Mouse (Mus musculus) gastrocnemius, postnatal 25 days (tissue): Measurements from ENCODE around the gene Armc6. TPM values are rescaled to one million over a fixed set of nuclear protein-coding genes. Genes with fewer than 3 reads are reported as not detected.
A peak's percentile ranks its signal among the peaks of the same experiment; 100 is the strongest.

Source experiments
- DNase-seq: peaks from one replicate; pipeline ENCODE4 v3.0.0; 2022
- long read RNA-seq, 2 experiments: library from polyadenylated mRNA; stranded (forward); transcript quantifications; one replicate each; pipeline ENCODE4 v2.0.0; 2021
- total RNA-seq, 2 experiments: library from RNA; stranded (reverse); gene quantifications; 1 replicate in 1 of 2; 2 replicates in 1 of 2; pipeline ENCODE4 v1.2.3; 2021

Gene Armc6
- 1 to 10 TPM; 7.6 to 8.2 TPM for total RNA-seq
- long read RNA-seq, experiment 1, partial matches to known transcripts, result 0 of 8 reads
- long read RNA-seq, experiment 1, other reads (novel, unspliced or antisense), result 5 of 8 reads
- long read RNA-seq, experiment 2, partial matches to known transcripts, result 1 of 8 reads
- long read RNA-seq, experiment 2, other reads (novel, unspliced or antisense), result 5 of 8 reads

DNA sequence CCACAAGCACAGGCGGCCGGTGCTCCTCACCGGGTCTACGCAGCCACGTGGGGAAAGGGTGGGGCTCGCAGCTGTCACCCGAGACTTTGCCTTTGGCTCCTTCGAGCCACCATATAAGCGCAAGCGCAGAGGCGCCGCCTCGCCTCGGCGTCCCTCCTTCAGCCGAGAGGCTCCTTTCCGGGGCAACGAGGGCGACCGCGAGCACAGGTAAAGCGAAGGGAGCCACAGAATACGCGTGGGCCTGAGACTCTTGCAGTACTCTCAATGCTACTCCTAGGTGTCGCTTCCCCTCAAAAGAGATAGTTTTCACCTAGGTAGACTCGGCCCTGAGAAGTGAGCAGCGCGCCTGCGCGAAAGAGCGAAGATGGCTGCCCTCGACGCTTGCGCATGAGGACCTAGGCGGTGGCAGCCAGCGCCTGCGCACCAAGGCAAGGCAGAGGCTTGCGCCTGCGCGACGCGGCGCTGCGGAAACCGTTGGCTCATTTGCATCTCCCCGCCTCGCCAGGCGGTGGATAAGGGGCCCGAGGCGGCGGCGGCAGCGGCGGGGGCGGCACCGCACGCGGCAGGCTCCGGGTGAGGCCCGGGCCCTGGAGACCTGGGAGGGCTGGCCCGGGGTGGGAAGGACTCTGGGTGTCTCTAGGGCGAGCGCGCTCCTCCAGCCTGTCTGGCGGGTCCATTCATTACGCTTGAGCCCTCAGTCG lies at the start of gene Armc6, which contains the start of gene Sugp2:
Gene Armc6, minus strand, starts transcription at position 387 of the 701 bp plus-strand sequence.
Gene Sugp2, plus strand, starts transcription at position 147 of the 701 bp plus-strand sequence.
- peak; percentile 94 for DNase-seq

DNA sequence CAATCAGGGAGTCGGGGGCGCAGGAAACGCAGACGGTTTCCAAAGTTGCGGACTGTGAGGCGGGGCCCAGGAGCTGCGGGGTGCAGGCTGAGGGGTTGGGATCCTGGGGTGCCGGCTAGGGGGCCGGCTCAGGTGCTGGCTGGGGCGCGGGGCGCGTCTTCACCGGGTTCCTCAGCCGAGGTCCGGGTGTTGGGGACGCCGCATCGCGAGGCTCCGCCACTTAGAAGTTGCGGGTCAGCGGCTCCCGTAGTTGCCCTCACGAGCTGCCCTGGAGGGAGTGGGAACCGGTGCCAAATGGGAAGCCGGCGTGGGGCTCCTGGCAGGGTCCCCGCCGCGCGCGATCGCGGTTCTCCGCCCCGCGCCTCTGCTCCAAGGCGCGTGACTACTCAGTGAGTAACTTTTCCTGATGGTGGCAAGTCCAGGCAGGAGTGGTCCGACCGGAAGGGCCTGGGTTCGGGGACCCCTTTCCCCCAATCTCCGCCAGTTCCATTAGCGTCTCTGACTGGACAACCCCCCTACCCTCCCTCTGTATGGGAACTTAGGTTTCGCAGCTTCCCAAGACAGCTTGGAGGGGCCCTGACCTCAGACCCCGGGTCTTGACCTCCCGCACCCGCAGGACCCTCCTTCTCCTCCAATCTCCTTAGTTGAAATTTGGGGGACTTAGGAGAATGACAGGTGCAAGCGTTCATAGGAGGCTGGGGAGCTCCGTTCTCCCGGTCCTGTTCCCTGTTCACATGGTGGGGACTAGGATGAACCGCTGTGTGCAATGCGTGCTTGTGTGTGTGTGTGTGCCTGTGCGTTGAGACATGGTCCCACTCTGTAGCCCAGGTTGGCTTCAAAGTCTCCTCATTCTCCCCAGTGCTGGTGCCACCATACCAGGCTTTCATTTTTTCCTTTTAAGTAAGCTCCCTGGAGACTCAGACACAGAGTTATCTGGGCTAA lies 49.1 kb upstream of the Armc6 start:
- DNase-seq, result no peak

- DNase-seq, result peak; percentile 92
These were observed 48.4 kb upstream of the Armc6 start, which contains the start of gene Homer3 for GRCm38 (mm10) chr8:70282603-70283135. Gene Homer3, plus strand, starts transcription at chr8:70282827.

DNA sequence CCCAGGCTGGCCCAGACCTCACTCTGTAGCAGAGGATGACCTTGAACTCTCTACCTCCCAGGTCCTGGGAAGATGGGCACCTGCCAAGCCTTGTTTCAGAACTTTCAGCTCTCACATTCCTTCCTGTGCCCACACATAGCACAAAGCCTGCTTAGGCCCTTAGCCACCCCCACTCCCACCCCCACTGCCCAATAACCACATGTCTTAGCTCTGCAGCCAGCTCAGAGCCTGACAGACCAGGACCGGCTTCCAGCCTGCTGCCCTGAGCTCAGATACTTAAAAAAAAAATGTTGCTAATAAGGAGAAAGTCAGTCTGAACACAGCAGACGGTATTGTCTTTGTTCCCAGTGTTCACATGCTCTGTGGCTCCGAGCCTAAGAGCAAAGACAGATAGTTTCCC lies 46.7 kb upstream of the Armc6 start:
- no peak for DNase-seq

- no peak for DNase-seq
These were observed 45.0 kb upstream of the Armc6 start for GRCm38 (mm10) chr8:70279266-70279665.

- DNase-seq, result no peak
These were observed 43.9 kb upstream of the Armc6 start for GRCm38 (mm10) chr8:70278175-70278574.

DNA sequence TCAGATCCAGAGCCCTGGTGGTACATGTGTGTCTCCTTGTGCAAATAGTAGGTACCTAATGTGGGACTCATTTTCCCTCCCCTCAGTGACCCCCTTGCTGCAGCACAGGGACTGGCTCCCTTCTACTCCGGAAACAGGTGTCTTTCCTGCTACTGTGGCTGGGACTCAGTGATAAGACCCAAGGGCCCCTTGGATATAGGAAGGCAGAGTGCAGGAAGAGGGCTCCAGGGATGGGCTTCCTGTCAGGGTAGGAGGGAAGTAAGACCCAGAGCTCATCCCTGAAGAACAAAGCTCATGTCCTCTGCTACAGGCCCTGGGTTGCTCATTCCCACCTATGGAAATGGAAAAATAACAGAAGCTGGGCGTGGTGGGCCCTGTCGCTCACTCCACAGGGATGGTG lies 42.2 kb upstream of the Armc6 start:
- DNase-seq, result no peak

GRCm38 (mm10) chr8:70274350-70274749 lies 40.1 kb upstream of the Armc6 start:
- DNase-seq, result no peak

DNA sequence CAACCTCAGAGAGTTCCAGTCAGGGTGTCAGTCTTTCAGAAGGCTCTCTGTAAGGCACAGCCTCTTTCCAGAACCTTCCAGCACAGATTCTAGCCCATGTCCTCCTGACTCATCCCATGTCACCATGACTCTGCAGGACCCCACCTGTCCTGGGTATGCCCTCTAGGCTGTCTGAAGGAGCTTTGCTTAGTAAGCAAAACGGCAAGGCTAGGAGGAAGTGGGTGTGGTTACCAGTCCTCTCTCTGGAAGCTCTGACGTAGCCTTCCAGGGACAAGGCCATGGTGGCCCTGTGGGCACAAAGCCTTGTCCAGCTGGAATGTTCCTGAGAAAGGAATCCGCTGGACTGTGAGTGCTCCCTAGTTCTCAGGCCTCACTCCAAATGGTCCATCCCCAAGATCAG lies 38.7 kb upstream of the Armc6 start:
- no peak for DNase-seq

DNA sequence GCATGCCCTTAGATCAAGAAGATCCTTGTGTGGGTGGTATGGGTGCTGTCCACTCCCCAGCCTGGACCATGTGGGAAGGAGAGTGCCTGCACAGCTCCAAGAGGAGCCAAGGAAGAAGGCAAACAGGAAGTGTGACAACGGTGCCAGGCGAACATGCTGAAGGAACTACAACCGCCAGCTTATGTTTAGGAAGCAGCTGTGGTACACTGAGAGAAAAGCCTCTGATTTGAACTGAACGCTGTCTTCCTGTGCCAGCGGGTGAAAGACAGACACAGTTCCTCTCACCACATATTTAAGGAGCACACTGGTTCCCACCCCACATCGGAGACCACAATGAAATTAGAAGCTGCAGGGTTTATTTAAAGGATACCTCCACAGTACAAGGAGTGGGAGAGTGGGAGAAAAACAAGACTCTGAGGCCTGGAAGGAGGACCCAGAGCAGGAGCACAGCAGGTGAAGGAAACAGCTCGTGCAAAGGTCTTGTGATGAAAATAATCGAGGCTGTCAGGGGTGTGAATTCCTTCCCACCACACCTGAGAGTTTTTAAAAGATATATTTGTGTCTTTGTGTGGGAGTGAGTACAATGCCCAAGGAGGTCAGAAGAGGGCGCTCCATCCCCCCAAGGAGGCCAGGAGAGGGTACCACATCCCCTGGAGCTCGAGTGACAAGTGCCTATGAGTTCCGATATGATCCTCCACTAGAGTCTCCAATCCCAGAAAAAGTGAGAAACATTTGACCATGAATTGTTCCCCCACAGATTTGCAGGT lies 34.7 kb upstream of the Armc6 start:
- no peak for DNase-seq

DNA sequence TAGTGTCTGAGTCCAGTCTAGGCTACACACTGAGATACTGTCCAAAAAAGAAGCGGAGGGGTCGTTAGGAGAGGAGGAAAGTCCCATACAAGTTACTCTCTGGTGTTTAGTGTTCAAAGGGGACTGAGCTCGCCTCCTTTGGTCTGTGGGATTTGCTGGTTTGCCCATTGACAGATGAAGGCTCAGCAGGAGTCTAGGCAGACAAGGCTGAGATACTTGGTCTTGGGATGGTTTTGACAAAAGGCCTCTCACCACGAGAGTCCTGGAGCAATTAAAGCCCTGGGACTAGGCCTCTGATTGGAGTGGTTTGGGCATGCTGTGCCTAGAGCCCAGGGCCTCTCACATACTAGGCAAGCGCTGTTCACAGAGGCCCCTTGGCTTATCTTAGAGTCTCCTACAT lies 34.0 kb upstream of the Armc6 start:
- no peak for DNase-seq

DNA sequence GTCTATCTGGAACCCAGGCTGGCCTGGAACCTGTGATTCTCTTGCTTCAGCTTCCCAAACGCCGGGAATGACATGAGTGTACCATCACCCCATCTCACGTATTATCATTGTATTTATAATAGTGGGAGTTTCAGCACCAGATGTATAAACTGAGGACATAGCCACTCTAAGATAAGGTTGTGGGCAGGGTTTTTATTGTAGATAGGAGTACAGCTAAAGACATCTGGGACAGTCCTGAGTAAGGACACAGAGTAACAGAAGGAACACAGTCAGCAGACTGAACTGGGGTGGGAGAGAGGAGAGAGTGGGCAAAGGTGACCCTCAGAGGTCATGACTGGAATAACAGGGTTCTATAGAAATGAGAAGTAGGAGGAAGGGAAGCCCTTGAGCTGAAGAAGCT lies 33.4 kb upstream of the Armc6 start:
- no peak for DNase-seq

- DNase-seq, result no peak
These were observed 24.8 kb upstream of the Armc6 start for GRCm38 (mm10) chr8:70259043-70259442.

- no peak for DNase-seq
These were observed 24.3 kb upstream of the Armc6 start for GRCm38 (mm10) chr8:70258600-70258999.

GRCm38 (mm10) chr8:70257456-70257855 lies 23.2 kb upstream of the Armc6 start:
- DNase-seq, result no peak

- DNase-seq, result no peak
These were observed 20.4 kb upstream of the Armc6 start for GRCm38 (mm10) chr8:70254628-70255027.

- no peak for DNase-seq
These were observed 13.6 kb upstream of the Armc6 start for GRCm38 (mm10) chr8:70247841-70248240.

DNA sequence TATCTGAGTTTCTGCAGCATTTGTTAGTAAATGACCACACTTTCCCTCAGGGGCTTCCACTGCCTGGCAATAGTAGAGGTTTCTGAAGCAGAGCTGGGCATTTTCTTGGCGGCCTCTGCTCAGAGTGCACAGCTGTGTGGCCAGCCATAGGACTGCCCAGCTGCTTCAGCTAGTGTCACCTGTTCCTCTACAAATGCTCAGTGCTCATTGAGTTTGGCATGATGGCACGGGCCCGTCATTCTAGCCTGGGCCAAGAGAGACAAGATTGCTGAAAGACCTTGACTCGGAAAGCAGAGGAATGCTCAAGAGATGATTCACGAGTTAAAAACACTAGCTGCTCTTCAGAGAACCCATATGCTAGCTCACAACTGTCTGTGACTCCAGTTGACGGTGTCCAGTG lies 12.4 kb upstream of the Armc6 start:
- DNase-seq, result no peak

DNA sequence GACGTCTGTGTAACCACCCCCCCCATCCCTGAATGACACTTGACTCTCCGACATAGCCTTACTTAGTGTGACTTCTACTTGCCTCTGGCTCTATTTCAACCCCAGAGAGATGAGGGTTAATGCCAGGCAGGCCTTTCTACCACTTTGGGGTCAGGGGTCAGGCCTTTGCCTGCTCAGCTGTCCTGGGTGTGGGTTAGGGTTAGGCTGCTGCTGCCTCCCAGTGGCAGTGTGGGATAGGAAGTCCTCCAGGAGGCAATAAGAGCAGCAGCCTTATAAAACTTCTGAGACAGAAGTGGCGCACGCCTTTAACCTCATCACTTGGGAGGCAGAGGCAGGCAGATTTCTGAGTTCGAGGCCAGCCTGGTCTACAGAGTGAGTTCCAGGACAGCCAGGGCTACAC lies 6.4 kb upstream of the Armc6 start:
- no peak for DNase-seq

DNA sequence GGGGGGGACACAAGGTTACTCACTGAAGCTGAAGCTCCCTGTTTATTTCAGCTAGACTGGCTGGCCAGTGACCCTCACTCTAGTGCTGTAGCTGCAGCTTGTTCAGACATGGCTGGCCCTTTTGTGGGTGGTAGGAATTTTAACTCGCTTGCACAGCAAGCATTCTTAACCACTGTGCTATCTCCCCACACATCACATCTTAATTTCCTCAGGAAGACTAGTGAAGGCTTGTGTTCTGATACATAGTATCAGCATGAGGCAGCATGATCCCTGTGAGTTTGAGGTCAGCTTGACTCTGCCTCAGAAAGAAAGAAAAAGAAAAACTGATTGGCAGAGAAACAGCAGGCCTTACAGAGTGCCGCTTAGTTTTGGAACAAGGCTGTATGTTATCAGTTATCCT lies 3.6 kb upstream of the Armc6 start:
- no peak for DNase-seq

DNA sequence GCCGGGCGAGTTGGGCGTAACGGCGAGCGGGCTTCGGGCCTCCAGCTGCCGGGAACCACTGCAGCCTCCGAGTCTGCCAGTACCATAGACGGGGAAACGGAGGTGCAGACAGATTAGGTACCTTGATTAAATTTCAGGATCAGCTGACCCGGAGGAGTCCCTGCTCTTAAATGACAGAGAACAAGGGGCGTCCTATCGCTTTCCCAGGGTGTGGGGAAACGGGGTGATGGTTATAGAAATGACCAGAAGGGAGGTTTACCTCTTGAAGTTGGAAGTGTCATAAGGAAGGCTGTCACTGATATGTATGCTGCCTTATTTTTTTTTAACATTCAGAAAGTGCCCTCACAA lies 489 bp upstream of the Armc6 start:
- DNase-seq, result no peak

- no peak for DNase-seq
These were observed 660 bp downstream of the Armc6 start for GRCm38 (mm10) chr8:70233606-70234005.
